Mouse (Mus musculus): ENCODE measurements around the gene Gm9844.

DNA sequence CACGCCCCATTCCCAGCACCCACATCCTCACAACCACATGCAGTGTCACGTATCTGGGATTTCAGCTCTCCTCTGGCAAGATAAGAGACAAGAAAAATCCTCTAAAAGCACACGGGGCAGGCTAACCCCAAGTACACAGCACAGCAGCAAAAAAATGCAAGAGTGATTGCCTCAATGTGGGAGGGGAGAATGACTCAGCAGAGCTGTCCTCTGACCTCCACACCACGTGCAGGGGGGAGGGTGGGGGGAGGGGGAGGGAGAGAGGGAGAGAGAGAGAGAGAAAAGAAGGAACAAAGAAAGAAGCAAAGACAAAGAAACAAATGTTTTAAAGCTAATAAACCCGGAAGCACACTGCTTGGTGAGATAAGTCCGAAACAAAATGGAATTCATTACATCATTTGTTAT lies 11.1 kb upstream of the Gm9844 start:
- TF ChIP-seq CTCF (IDR thresholded peaks at IDR 0.05; ENCODE audit: low read depth) (no peak), EP300 (IDR thresholded peaks at IDR 0.05; ENCODE audit: low read depth) (peak; percentile 61; the same call in 1 of the 2 replicates)

All from liver, embryonic 14.5 days (tissue).